Mouse (Mus musculus): ENCODE results near the gene Lss. TPM values are rescaled to one million over a fixed set of nuclear protein-coding genes. Genes with fewer than 3 reads are reported as not detected.

The Lss gene
- polyA plus RNA-seq, 1 experiment from 2014 or later: 37.5 TPM

DNA sequence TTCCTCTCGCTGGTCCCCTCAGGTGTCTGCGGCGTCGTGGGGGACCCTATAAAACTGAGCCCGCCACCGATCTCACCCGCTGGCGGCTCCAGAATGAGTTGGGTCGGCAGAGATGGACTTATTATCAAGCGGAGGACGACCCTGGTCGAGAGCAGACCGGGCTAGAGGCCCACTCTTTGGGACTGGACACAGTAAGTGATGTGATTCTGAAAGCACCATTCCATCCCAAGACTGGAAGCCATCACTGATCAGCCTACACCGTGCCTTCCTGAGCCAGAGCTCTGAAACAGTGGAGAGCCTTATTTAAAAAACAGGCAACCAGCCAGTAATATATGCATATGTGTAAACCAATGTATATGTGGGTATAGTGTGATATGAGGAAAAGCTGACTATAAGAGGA is 440 bp downstream of the Lss start:
- Histone ChIP-seq H3K9ac (replicated peaks) (peak overlapping the region; percentile 69), H3K4me3 (peak overlapping the region; percentile 76), H3K4me1 (peaks cover 23% of the 10 kb centered on the region), H3K4me2 (replicated peaks) (peak overlapping the region; percentile 73), H3K9me3 (no peaks in the 10 kb centered on the region), H3K36me3 (peaks cover 30% of the 10 kb centered on the region), H3K27ac (replicated peaks) (peak overlapping the region; percentile 83), H3K27me3 (no peaks in the 10 kb centered on the region)
- under 1% methylated on average over 14 of the region's 14 CpGs for WGBS
- peak; percentile 55 for ATAC-seq (replicated peaks)

DNA sequence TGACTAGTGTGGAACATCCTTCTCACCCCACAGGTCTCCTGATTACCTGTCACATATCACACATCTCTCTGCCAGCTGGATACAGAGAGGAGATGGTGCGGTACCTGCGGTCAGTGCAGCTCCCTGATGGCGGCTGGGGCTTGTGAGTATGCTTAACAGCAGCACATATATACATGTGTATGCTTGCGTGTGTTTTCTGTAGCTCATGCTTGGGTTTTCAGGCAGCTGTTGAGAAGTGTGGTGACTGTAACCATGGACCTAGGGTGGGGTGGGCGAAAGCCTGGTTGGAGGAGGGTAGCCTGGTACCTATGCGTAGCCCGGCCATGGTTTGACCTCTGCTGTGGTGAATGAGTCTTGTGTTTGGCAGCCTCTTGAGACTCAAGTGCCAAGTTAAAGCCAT is 4.1 kb downstream of the Lss start:
- WGBS: 93% methylated on average over 7 of the region's 7 CpGs
- Histone ChIP-seq H3K36me3 (peaks cover 65% of the 10 kb centered on the region), H3K4me1 (peaks cover 23% of the 10 kb centered on the region), H3K9ac (replicated peaks) (no peak overlapping the region), H3K4me2 (replicated peaks) (no peak overlapping the region), H3K9me3 (no peaks in the 10 kb centered on the region), H3K27ac (replicated peaks) (no peak overlapping the region), H3K4me3 (no peak overlapping the region), H3K27me3 (no peaks in the 10 kb centered on the region)
- no peak for ATAC-seq (replicated peaks)

DNA sequence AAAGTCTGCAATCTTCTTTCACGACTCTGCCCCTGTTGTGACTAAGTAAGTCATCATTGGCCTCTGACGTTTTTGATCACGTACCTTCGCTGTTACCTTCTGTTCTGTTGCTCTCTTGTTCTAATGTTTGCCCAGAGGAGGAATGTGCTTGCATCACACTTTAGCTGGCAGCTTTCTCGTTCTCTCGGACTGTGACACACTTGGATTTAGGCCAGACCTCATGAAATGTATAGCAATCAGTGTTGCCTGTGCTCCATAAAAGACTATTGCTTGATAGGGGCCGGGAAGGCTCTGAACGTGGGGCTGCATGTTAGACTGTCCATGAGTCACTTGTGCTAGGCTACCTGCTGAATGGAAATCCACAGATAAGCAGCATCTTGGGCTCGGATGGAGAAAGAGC is 6.2 kb downstream of the Lss start:
- Histone ChIP-seq H3K27me3 (no peaks in the 10 kb centered on the region), H3K9me3 (no peaks in the 10 kb centered on the region), H3K27ac (replicated peaks) (no peak overlapping the region), H3K4me1 (peaks cover 8% of the 10 kb centered on the region), H3K36me3 (peaks cover 85% of the 10 kb centered on the region), H3K4me3 (no peak overlapping the region), H3K4me2 (replicated peaks) (no peak overlapping the region), H3K9ac (replicated peaks) (no peak overlapping the region)
- WGBS: 79% methylated on average over 9 of the region's 9 CpGs
- no peak for ATAC-seq (replicated peaks)

DNA sequence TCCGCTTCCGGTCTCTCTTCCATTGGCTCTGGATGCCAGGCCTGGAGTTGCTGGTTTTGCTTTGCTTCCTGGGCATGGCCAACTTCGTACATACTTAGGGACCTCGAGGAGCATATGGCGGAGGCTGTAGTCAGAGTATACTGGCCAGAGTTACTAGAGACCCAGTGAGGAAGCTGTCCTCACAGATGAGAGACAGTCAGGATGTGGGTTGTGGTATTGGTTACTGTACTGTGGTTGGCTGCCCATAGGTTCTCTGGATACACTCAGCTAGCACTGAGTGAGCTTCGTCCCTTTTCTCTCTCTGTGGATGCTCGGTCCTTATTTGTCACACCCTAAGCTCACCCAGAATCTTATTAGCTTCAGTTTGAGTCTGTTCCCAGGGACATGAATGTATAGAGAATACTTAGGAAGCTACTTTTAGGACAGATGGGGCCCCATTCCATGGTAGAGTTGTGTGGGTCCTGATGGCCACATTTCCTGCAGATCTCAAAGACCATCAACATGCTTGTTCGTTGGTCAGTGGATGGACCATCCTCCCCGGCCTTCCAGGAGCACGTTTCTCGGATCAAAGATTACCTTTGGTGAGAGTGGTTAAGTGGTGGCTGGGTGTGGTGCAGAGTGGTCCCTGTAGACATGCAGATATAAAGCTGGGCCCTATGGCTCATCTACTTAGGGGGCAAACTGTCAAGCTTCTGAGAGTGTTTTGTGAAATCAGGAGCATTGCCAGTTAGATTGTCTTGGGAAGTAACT is 10.1 kb downstream of the Lss start:
- H3K9ac ChIP-seq (replicated peaks): no peak overlapping the region
- no peak for ATAC-seq (replicated peaks)
- WGBS: 95% methylated on average over 11 of the region's 11 CpGs

DNA sequence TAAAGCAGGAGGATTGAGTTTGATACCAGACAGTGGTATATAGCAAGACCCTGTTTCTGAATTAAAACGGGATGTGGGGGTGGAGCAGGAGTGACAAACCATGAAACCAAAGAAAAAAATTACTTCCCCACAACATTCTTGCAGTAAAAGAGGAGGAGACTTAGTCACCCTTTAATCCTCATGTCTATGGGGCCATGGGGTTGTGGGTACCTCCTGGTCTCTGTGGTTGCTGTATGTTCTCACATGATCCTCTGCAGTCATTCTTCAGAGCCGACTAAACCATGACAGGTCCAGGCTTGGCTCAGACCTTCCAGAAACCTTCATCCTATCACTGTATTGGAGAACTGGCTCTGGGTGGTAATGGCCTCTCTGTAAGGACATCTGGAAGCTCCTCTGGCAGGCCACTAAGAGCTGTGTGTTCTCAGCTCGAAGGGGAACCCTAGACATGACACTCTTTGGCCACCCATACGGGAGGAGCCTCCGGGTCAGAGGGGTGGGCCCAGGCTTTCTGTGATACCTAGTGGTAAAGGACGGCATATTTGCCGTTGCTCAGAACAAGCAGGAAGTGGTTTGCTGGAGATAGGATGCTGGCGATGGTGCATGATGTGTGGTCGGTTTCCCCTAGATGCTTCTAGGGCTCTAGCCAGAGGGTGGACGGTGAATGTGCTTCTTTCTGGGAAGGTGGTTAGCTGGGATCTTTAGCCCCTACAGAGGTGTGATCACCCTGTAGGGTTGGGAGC is 11.4 kb downstream of the Lss start:
- Histone ChIP-seq H3K36me3 (peaks cover 96% of the 10 kb centered on the region), H3K9ac (replicated peaks) (no peak overlapping the region), H3K27me3 (no peaks in the 10 kb centered on the region), H3K4me1 (no peaks in the 10 kb centered on the region), H3K4me3 (no peak overlapping the region), H3K27ac (replicated peaks) (no peak overlapping the region), H3K4me2 (replicated peaks) (no peak overlapping the region), H3K9me3 (no peaks in the 10 kb centered on the region)
- 93% methylated on average over 10 of the region's 10 CpGs for WGBS
- ATAC-seq (replicated peaks): no peak

More for the DNA sequence above, 10.1 kb downstream of the Lss start:
- no peak overlapping the region for H3K27ac ChIP-seq (replicated peaks)
- H3K4me3 ChIP-seq: no peak overlapping the region
- H3K4me2 ChIP-seq (replicated peaks): no peak overlapping the region
- H3K4me1 ChIP-seq: no peaks in the 10 kb centered on the region
- no peaks in the 10 kb centered on the region for H3K27me3 ChIP-seq
- H3K9me3 ChIP-seq: no peaks in the 10 kb centered on the region
- H3K36me3 ChIP-seq: peaks cover 97% of the 10 kb centered on the region

DNA sequence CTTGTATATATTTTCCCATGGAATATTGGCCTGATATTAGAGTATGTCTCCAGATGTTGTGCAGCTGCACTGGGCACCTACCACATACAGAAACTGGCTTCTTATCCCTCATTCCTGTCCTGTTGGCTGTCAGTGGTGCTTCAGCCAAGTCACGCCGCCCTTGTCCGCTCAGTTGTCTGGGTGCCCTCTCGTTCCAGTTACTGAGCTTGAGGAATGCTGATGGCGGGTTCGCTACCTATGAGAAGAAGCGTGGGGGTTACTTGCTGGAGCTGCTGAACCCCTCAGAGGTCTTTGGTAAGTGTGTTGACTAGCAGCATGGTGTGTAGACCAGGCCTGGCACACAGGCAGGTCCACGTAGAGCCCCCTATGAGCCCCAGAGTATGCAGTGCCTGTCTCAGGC is 15.2 kb downstream of the Lss start:
- Histone ChIP-seq H3K4me2 (replicated peaks) (no peak overlapping the region), H3K9ac (replicated peaks) (no peak overlapping the region), H3K4me1 (no peaks in the 10 kb centered on the region), H3K4me3 (no peak overlapping the region), H3K27me3 (no peaks in the 10 kb centered on the region), H3K27ac (replicated peaks) (no peak overlapping the region), H3K36me3 (peaks cover 97% of the 10 kb centered on the region), H3K9me3 (no peaks in the 10 kb centered on the region)
- WGBS: 96% methylated on average over 8 of the region's 8 CpGs
- ATAC-seq (replicated peaks): no peak

DNA sequence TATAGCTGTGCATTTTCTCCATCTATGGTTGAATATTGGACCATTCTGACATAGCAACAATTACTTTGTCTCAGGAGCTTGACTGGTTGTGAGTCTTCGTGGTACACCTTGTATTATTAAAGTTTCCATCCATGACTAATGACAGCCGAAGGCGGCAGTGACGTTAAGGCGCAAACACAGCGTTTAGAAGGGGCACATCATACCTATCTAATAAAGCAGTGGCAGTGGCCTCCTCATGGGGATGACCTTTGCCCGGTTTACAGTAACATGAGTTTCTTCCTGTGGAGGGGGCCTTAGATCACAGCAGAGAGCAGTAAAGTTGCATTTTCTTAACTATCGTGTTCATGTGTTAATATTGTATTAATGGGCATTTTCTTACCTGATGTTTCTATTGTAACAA is 16.8 kb downstream of the Lss start:
- H3K36me3 ChIP-seq: peaks cover 98% of the 10 kb centered on the region
- H3K4me1 ChIP-seq: no peaks in the 10 kb centered on the region
- H3K4me3 ChIP-seq: no peak overlapping the region
- ATAC-seq (replicated peaks): no peak
- no peaks in the 10 kb centered on the region for H3K9me3 ChIP-seq
- WGBS: 95% methylated on average over 8 of the region's 8 CpGs
- H3K9ac ChIP-seq (replicated peaks): no peak overlapping the region
- no peaks in the 10 kb centered on the region for H3K27me3 ChIP-seq
- no peak overlapping the region for H3K4me2 ChIP-seq (replicated peaks)
- H3K27ac ChIP-seq (replicated peaks): no peak overlapping the region

DNA sequence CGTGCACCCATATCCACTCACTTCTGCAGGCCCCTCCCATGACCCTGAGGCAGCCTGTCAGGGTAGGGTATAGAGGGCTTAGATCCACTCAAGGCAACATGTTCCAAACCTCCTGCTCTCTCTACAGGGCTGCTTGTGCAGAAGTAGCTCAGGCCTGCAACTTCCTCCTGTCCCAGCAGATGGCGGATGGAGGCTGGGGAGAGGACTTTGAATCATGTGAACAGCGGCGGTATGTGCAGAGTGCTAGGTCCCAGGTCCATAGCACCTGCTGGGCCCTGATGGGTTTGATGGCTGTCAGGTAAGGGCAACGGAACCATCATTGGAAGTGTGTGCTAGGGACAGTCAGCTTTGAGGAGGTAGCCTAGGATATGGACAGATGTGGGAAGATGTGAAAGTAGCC is 19.1 kb downstream of the Lss start:
- Histone ChIP-seq H3K27ac (replicated peaks) (no peak overlapping the region), H3K9ac (replicated peaks) (no peak overlapping the region), H3K4me3 (no peak overlapping the region), H3K4me1 (no peaks in the 10 kb centered on the region), H3K27me3 (no peaks in the 10 kb centered on the region), H3K36me3 (peaks cover 94% of the 10 kb centered on the region), H3K4me2 (replicated peaks) (no peak overlapping the region), H3K9me3 (no peaks in the 10 kb centered on the region)
- WGBS: 88% methylated on average over 5 of the region's 5 CpGs
- no peak; the same call in 1 of the 2 replicates for ATAC-seq (replicated peaks)

DNA sequence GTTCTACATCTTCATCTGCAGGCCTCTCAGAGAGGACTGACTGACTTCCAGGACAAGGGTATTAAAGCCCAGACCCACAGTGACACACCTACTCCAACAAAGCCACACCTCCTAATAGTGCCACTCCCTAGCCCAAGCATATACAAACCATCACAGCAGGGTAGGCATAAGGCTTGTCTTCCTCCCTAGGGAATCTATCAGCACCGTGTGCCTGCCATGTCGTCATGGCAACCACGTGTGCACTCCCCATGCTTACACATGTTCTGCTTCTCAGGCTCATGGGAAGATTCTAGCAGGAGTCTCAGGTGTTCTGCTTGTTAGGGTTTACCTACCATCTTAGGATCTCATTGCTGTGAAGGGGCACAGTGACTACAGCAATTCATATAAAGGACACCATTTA is 20.2 kb downstream of the Lss start:
- no peak overlapping the region for H3K27ac ChIP-seq (replicated peaks)
- H3K9ac ChIP-seq (replicated peaks): no peak overlapping the region
- peaks cover 88% of the 10 kb centered on the region for H3K36me3 ChIP-seq
- no peak for ATAC-seq (replicated peaks)
- no peaks in the 10 kb centered on the region for H3K4me1 ChIP-seq
- 73% methylated on average over 3 of the region's 3 CpGs for WGBS
- H3K27me3 ChIP-seq: no peaks in the 10 kb centered on the region
- H3K4me3 ChIP-seq: no peak overlapping the region
- H3K9me3 ChIP-seq: no peaks in the 10 kb centered on the region
- H3K4me2 ChIP-seq (replicated peaks): no peak overlapping the region

DNA sequence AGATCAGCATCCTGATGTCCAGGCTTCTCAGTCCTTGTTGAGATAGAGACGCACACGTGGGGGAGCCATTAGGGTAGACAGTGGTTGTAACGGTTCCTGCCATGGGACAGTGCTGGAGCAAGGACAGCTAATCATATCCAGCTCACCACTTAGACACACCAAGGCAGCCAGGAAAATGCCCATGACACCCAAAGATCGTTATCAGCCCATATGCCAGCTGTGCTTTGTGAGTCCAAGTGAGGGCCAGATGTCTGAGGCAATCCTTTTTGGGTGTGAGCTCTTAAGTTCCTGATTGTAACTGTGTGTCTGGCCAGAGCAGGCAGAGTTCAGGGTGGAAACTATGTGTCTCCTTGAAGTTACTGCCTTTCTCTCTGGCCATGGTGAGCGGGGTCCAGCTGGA is 22.7 kb downstream of the Lss start:
- Histone ChIP-seq H3K9me3 (no peaks in the 10 kb centered on the region), H3K9ac (replicated peaks) (no peak overlapping the region), H3K4me2 (replicated peaks) (no peak overlapping the region), H3K4me3 (no peak overlapping the region), H3K27me3 (no peaks in the 10 kb centered on the region), H3K27ac (replicated peaks) (no peak overlapping the region), H3K36me3 (peaks cover 65% of the 10 kb centered on the region), H3K4me1 (no peaks in the 10 kb centered on the region)
- no peak for ATAC-seq (replicated peaks)
- 91% methylated on average over 5 of the region's 5 CpGs for WGBS

DNA sequence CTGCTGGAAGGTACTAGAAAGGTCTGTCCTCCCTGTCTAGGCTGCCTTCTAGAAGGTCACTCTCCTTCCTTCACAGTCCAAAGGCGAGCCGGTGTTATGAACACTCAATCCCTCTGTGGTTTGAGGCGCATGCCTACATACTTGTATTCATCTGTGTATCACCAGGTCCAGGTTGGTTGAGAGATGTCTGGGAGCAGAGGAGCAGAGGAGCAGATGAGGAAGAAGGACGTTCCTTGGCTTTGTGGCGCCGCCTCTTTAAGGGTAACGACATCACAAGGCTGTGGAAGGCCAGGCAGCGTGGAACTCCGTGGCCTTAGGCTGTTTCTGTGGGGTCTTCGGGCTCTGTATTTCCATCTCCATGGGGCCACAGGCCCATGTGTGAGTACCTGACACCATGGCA is 30.6 kb downstream of the Lss start, which contains the start of gene Spatc1l:
Spatc1l (plus strand) TSS at position 301 of the 400 bp plus-strand sequence.
- Histone ChIP-seq H3K27me3 (no peaks in the 10 kb centered on the region), H3K4me1 (no peaks in the 10 kb centered on the region), H3K9ac (replicated peaks) (no peak within 1 kb of the TSS), H3K4me2 (replicated peaks) (no peak within 1 kb of the TSS), H3K4me3 (no peak within 1 kb of the TSS), H3K9me3 (no peaks in the 10 kb centered on the region), H3K36me3 (no peaks in the 10 kb centered on the region), H3K27ac (replicated peaks) (no peak within 1 kb of the TSS)
- 90% methylated on average over 10 of the region's 10 CpGs for WGBS
- no peak for ATAC-seq (replicated peaks)

DNA sequence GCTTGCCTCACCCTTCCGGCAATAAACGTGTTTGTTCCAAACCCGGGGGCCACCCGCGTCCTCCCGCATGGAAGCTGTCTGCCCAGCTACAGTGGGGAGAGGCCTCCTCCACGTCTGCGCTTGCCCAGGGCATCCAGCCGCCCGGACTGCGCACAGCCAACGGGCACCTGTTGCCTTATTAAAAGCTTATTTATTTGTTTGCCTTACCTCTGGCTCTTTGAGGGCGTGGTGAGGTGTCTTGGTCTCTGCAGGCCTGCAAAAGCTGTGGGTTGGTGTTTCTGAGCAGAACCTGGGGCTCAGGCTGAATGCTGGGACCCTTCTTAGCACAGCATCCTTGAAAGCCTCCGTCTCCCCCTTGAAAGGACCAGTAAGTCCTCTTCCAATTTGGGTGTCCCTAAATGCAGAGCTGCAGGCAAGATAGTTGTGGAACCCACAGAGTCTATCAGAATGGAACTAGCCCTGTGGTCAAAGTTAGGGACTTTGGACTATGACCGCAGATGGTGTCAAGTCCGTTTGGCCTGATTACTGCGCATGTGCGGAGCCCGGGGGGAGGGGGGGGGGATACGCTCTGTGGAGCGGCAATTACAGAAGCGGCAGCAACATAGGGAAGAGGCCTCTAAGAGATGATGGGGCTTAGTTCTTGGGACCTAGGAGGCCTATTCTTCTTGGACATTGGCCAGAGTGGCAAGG is 38.8 kb downstream of the Lss start:
- H3K9me3 ChIP-seq: no peaks in the 10 kb centered on the region
- 92% methylated on average over 22 of the region's 22 CpGs for WGBS
- H3K4me2 ChIP-seq (replicated peaks): no peak overlapping the region
- H3K4me3 ChIP-seq: no peak overlapping the region
- no peaks in the 10 kb centered on the region for H3K27me3 ChIP-seq
- no peak overlapping the region for H3K9ac ChIP-seq (replicated peaks)
- no peak overlapping the region for H3K27ac ChIP-seq (replicated peaks)
- no peaks in the 10 kb centered on the region for H3K36me3 ChIP-seq
- no peaks in the 10 kb centered on the region for H3K4me1 ChIP-seq
- no peak for ATAC-seq (replicated peaks)

Data from forebrain, embryonic 15.5 days (tissue).